Mouse (Mus musculus) hindbrain, embryonic 15.5 days (tissue): ENCODE measurements around the gene Lrmda. TPM values are rescaled to one million over a fixed set of nuclear protein-coding genes. Genes with fewer than 3 reads are reported as not detected.
A peak's percentile ranks its signal among the peaks of the same experiment; 100 is the strongest.

ENCODE experiments used
- ATAC-seq: fragments of 200-750 bp; cut with Nextera tagmentation; 2 replicates; pipeline ENCODE4 v1.8.0; 2017; ENCODE audit warnings: low read depth, moderate number of reproducible peaks, moderate TSS enrichment; ENCODE audit not compliant: low FRiP score
- H3K27ac ChIP-seq: fragments of 300-500 bp; sonication (generic); replicated peaks from 2 replicates; pipeline ENCODE4 v1.5.1; 2015; ENCODE audit warnings: mild to moderate bottlenecking, inconsistent platforms
- H3K27me3 ChIP-seq: fragments of 300-500 bp; sonication (generic); 2 replicates; pipeline ENCODE4 v1.6.1; 2015; ENCODE audit warnings: control low read depth, inconsistent platforms
- H3K36me3 ChIP-seq: fragments of 300-500 bp; sonication (generic); 2 replicates; pipeline ENCODE4 v1.6.1; 2015; ENCODE audit warnings: control low read depth, inconsistent platforms
- H3K4me1 ChIP-seq: fragments of 300-500 bp; sonication (generic); replicated peaks from 2 replicates; pipeline ENCODE4 v1.6.1; 2015; ENCODE audit warnings: control low read depth, inconsistent platforms
- H3K4me2 ChIP-seq: fragments of 300-500 bp; sonication (generic); 2 replicates; pipeline ENCODE4 v1.6.1; 2015; ENCODE audit warnings: moderate library complexity, mild to moderate bottlenecking, inconsistent platforms
- H3K4me3 ChIP-seq: fragments of 300-500 bp; sonication (generic); 2 replicates; pipeline ENCODE4 v1.5.1; 2015; ENCODE audit warnings: mild to moderate bottlenecking, inconsistent platforms
- H3K9ac ChIP-seq: fragments of 300-500 bp; sonication (generic); 2 replicates; pipeline ENCODE4 v1.6.1; 2015; ENCODE audit warnings: inconsistent platforms
- H3K9me3 ChIP-seq: fragments of 300-500 bp; sonication (generic); 2 replicates; pipeline ENCODE4 v1.6.1; 2016; ENCODE audit warnings: control low read depth, inconsistent platforms
- WGBS: fragments of 180-500 bp; shearing (Covaris S2); methylation state at CpG from one replicate; pipeline ENCODE4 v1.1.7; 2015; 5-methylcytosine and 5-hydroxymethylcytosine counted together
- microRNA-seq: library from miRNA; unstranded; fragments of <30 nt; microRNA quantifications from one replicate; pipeline ENCODE4, GENCODE M21; 2016
- polyA plus RNA-seq: library from polyadenylated mRNA; unstranded; fragments of >200 nt; fragmentation: Nextera tagmentation; extraction: Ambion mirVana; gene quantifications from 2 replicates; pipeline ENCODE4 v1.2.1, GENCODE M21; 2015

The Lrmda gene
- polyA plus RNA-seq, 1 experiment from 2014 or later, result 0.23 TPM

DNA sequence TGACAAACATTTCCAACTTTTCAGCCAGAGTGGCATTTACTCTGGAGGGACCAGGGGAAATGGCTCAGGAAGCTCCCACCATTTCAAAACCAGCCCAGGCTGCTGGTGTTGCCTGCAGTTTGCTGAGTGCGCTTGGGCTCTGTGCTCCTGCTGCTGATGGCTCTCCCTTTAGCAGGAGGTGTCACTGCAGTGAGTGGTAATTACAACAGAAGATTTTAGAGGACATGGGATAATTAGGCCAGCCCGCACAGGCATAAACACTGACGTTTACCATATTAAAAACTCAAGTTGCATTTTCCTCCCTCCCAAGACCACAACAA lies 1076.5 kb downstream of the Lrmda start:
- no peak for ATAC-seq
- Histone ChIP-seq H3K9ac (no peak overlapping the region), H3K27ac (peak overlapping the region; percentile 46), H3K4me1 (peaks cover 21% of the 10 kb centered on the region), H3K4me3 (no peak overlapping the region), H3K4me2 (no peak overlapping the region), H3K27me3 (no peaks in the 10 kb centered on the region), H3K9me3 (no peaks in the 10 kb centered on the region), H3K36me3 (no peaks in the 10 kb centered on the region)
- 36% methylated on average over 3 of the region's 3 CpGs for WGBS

DNA sequence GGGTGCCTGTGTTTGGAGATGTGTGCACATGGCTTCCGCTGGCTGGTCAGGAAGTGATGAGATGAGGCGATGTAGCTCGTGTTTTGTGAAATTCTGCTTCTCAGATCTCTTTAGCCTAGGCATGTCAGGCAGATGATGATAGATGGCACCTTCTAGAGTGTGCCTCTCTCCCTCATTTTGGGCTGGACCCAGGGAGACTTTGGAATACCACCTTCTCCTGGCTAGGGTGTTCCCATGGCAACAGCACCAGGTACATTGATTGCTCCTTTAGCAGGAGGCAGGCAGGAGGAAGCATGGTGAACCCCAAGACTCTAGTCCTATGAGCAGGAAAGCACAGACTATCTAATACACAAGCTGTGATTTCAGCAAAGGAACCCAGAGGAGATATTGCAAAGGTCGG lies 1076.9 kb downstream of the Lrmda start:
- Histone ChIP-seq H3K9ac (no peak overlapping the region), H3K36me3 (no peaks in the 10 kb centered on the region), H3K27ac (peak overlapping the region; percentile 46), H3K9me3 (no peaks in the 10 kb centered on the region), H3K4me3 (no peak overlapping the region), H3K4me1 (peaks cover 21% of the 10 kb centered on the region), H3K4me2 (no peak overlapping the region), H3K27me3 (no peaks in the 10 kb centered on the region)
- 59% methylated on average over 4 of the region's 4 CpGs for WGBS
- peak; percentile 61; the same call in 1 of the 2 replicates for ATAC-seq

Small RNAs within 50 kb of the gene (microRNA-seq; reads per million reads assigned to microRNA genes)
- not detected for gene Gm27532

Other genes with a start within 250 kb of the Lrmda start
- gene Vdac2, start 194.5 kb upstream of the Lrmda start, polyA plus RNA-seq, result 282 TPM in 2 replicates
- 59.9 and 63.0 TPM in 2 replicates for gene Comtd1, start 170.7 kb upstream of the Lrmda start, polyA plus RNA-seq
- gene Zfp503, start 30.1 kb upstream of the Lrmda start, polyA plus RNA-seq, result 11.0 and 13.7 TPM in 2 replicates